Mouse (Mus musculus): ENCODE measurements around the gene Rcan1.
"Not testable (repeated sequence)": the region's sequence is repeated elsewhere in the genome, so short reads cannot be mapped to it uniquely, and the experiment has no call there.

Rcan1 gene

GRCm38 (mm10) chr16:92470706-92471105, at the start of gene Rcan1:
TSS of gene Rcan1 (minus strand) at chr16:92470867.
- DNase-seq (ENCODE audit: low spot score): no peak

DNA sequence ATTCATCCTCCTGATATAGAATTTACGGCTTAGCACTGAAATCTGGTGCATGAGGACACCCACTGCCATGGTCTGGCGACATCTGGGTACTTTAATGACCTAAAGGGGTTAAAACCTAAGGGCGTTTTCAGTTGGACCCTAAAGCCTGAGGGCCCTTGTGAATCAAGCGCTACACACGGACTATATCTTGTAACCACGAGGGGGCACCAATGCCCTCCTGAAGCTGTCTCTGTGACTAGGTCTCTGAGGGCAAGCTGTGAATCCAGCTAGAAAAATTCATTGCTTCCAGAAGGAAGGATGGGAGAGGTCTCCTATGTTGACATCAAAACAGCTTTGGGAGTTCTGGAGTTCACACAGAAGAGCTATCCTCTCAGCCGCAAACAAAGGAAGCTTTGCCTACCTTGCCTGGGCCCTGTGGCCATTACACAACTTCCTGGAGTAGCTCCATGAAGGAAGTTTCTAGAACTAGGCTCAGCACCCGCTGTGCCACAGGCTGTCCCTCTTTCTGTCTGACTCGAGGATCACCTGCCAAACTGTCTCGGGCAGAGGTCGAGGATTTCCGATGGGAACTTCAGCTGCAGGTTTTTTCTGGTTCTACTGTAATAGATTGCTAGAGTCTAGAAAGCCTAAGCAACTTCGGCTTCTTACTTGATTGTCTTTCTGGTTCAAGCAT, 49.3 kb upstream of the Rcan1 start:
- peak; percentile 53 for DNase-seq (ENCODE audit: low spot score)

- DNase-seq (ENCODE audit: low spot score): no peak
These were observed 48.1 kb upstream of the Rcan1 start for GRCm38 (mm10) chr16:92518718-92519117.

DNA sequence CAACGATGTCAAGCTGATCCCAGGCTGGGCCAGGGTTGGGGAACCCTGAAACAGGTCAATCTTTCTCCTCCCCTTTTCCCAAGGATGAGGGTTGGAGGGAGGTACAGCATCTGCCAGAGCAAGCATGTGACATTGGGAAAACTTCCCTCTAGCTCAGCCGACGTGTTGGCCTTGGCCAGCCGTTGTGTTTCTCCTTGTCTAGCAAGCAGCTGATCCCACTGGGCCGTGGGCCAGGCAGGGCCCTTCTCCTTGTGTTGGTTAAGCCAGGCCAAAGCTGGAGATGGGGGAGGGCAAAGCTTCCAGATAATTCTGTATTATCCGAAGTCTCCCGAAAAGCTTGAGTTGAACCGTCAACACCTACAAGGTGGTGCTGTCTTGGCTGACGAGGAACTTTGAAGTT, 45.5 kb upstream of the Rcan1 start:
- no peak for DNase-seq (ENCODE audit: low spot score)

DNA sequence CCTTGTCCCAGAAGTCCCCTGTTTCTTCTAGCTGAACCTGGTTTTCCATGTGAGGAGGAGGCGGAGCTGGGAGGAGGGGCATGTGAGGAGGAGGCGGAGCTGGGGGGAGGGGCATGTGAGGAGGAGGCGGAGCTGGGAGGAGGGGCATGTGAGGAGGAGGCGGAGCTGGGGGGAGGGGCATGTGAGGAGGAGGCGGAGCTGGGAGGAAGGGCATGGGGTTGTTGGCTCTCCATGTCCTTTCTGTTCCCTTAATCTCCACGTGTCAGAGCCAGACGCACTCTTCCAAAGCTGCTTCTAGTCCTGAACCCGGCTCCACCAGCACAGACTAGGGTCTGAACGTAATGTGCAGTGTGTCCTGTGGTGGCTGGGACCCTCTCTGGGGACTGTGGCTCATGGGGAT, 44.2 kb upstream of the Rcan1 start:
- not testable (repeated sequence) for DNase-seq (ENCODE audit: low spot score)

GRCm38 (mm10) chr16:92511773-92512391, 41.2 kb upstream of the Rcan1 start:
- DNase-seq (ENCODE audit: low spot score): no peak

DNA sequence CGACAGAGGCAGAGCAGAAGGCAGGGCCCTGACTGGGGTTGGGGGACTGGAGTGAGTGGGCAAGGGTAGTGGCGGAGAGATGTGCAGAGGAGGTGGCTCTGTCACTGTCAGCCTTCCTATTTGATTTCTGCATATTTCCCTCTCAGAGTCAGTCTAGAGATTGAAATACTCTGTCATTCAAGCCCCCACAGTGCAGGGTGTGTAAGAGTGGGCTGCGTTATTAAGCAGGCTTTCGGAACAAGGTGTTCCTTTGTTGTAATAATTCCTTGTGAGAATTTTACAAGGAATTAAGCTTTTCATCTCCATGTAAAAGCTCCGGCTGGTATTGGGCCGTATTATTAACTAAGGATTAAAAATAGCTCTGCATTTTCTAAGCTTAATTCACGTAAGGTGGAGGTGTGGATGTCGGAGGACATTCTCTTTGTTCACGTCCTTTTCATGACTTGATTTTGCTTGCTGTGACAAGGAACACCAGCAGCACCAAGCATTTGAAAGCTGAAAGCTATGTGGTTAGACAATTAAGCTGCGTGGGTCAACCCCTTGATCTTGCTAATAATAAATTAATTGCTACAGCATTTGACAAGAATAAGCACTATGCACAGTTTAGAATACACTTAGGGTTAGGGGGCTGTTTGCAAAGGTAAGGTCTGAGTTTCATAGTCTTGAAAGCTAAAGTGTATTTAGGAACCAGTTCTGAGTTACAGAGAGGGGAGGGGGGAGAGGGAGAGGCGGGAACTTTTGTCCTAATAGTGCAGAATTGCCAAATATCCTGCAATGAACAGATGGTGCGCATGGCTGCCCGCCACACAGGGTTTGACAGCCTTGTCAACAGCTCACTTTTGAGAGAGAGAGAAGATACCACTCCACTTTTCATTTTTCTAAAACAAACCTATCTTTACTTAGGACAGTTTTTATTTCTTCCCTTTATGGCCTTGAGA, 40.4 kb upstream of the Rcan1 start:
- DNase-seq (ENCODE audit: low spot score): peak; percentile 46

- DNase-seq (ENCODE audit: low spot score): no peak
These were observed 36.9 kb upstream of the Rcan1 start for GRCm38 (mm10) chr16:92507573-92507972.

- DNase-seq (ENCODE audit: low spot score): no peak
These were observed 32.4 kb upstream of the Rcan1 start for GRCm38 (mm10) chr16:92503105-92503504.

- no peak for DNase-seq (ENCODE audit: low spot score)
These were observed 29.9 kb upstream of the Rcan1 start for GRCm38 (mm10) chr16:92500534-92500933.

DNA sequence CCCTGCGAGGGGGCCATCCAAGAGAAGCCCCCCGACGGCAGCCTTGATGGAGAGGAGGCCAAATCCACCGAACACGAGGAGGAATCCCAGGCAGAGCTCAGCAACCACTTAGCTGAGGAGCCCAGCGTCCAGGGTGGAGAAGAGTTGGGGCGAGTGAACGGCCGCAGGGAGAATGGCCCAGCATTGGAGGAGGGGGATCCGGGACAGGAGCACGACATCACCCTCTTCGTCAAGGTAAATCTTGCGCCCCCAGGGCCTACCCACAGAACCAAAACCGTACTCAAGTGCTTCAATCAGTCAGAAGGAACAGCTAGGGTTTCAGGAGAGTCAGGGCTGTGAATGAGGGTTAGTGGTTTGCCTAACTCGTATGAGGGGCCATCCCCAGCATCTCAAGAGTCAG, 28.7 kb upstream of the Rcan1 start:
- no peak for DNase-seq (ENCODE audit: low spot score)

GRCm38 (mm10) chr16:92498589-92498981, 27.9 kb upstream of the Rcan1 start:
- DNase-seq (ENCODE audit: low spot score): no peak

GRCm38 (mm10) chr16:92497851-92498588, 27.4 kb upstream of the Rcan1 start:
- DNase-seq (ENCODE audit: low spot score): no peak

- no peak for DNase-seq (ENCODE audit: low spot score)
These were observed 18.7 kb upstream of the Rcan1 start for GRCm38 (mm10) chr16:92489356-92489755.

GRCm38 (mm10) chr16:92488456-92488855, 17.8 kb upstream of the Rcan1 start:
- DNase-seq (ENCODE audit: low spot score): no peak

GRCm38 (mm10) chr16:92487489-92487888, 16.8 kb upstream of the Rcan1 start:
- DNase-seq (ENCODE audit: low spot score): peak; percentile 47

DNA sequence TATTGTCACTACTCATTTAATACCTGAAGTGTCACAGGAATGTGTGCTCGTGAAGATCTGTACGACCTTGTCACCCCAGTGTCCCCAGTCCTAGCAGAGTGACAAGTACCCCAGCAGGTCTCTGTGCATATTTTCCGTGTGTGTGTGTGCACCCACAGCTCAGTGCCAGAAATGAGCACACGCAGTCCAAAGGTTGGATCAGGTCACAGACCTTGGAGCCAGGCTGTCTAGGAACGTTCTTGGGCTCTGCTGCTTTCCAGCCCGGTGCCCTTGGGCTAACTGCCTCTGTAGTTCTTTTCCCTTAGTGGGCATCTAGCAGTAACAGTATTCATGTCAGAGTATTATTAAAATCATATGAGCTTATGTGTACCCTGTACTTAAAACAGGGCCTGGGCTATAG, 16.4 kb upstream of the Rcan1 start:
- DNase-seq (ENCODE audit: low spot score): no peak

DNA sequence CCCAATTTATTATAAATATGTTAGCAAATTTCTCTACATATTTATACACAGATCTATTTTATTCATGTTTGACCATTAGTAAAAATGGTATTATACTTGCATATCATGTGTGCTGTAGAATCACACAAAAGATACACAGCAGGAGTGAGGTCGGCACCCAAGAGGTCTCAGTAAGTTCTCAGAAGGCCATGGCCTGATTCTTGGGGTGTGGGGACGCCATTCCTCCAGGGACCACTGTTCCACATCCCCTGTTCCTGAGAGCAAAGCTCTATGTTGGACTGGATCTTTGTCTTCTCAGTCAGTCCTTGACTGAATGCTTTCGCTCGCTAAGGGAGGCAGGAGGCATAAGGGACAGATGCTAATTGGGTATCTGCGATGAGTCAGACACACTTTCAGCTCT, 14.8 kb upstream of the Rcan1 start, which contains the start of gene Clic6:
Gene Clic6 (plus strand): TSS at position 301 of the 400 bp plus-strand sequence.
- DNase-seq (ENCODE audit: low spot score): no peak

DNA sequence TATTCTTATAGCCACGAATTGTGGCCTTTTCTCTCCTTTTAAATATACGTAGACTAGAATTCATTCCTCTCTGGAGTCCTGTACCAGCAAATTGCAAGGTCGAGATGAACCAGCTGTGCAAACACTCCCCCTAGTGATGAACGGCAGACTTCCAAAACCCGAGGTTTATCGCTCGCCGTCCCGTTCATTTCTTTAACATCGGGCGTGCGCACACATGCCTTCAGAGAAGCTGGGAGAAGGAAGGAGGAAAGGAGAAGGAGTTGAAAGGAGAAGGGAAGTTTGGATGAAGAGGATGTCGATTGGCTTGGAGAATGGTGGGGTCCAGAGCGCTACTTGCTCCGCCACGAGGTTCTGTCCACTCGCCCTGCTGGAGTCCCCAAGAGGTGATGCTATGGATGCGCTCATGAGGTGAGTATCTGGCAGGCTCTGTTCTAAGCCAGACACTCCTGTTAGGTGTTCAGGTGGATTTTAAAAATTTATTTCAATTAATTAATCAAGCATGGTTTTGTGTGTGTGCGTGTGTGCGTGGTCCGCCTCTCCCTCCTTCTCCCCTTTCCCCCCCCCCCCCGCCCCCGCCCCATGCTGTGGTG, 8.0 kb upstream of the Rcan1 start:
- DNase-seq (ENCODE audit: low spot score): peak; percentile 68

GRCm38 (mm10) chr16:92475093-92475860, 4.6 kb upstream of the Rcan1 start:
- no peak for DNase-seq (ENCODE audit: low spot score)

DNA sequence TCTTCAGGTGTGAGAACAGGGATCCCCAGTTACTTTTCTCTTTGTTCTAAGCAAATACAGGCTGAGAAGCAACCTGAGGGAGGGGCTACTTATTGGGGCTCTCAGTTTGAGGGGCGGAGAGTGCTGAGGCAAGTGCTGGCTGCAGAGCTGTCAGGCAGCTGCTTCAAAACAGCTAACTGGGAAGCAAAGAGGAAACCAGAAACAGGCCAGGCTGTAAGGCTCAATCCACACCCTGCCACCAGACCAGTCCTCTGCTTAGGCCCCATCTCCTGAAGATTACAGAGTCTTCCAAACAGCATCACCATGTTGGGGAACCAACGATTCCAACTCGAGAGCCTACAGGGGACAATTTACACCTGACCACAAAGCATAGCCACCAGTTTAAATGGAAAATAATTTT, 2.2 kb upstream of the Rcan1 start:
- DNase-seq (ENCODE audit: low spot score): no peak
